Mouse (Mus musculus) CD8-positive naive resting alpha-beta T cell, adult 57 days (primary cell): ENCODE data around the gene Mrpl19. TPM values are rescaled to one million over a fixed set of nuclear protein-coding genes. Genes with fewer than 3 reads are reported as not detected.

Experiments used
- total RNA-seq: library from RNA; stranded (reverse); gene quantifications from one replicate; pipeline ENCODE4 v1.2.4, GENCODE M21; 2023

Mrpl19 gene
- total RNA-seq, result 29.5 TPM

GRCm38 (mm10) chr6:81965296-81966067 is at the start of gene Mrpl19:
Gene Mrpl19 (minus strand): TSS chr6:81965958.

GRCm38 (mm10) chr6:81923523-81924142 is 42.1 kb downstream of the Mrpl19 start, which contains the start of gene Gcfc2:
Gene Gcfc2 (plus strand): TSS chr6:81923669.

Other genes with a start within 250 kb of the Mrpl19 start
- gene Gcfc2, start 42.3 kb downstream of the Mrpl19 start, total RNA-seq, result 23.1 TPM
- not detected for gene Eva1a, start 75.1 kb upstream of the Mrpl19 start, total RNA-seq